Mouse (Mus musculus) MEL (cell line): ENCODE results near the gene Mcm9. TPM values are rescaled to one million over a fixed set of nuclear protein-coding genes. Genes with fewer than 3 reads are reported as not detected.
A peak's percentile ranks its signal among the peaks of the same experiment; 100 is the strongest.

ENCODE experiments used
- DNase-seq: peaks from one replicate; pipeline ENCODE4 v3.0.0; 2011; ENCODE audit warnings: low read depth, low spot score
- H3K27ac ChIP-seq: 2 replicates; pipeline ENCODE4 v1.5.1; 2012; ENCODE audit warnings: low read depth, mild to moderate bottlenecking, control low read depth, low read length, moderate library complexity; ENCODE audit not compliant: control insufficient read depth
- H3K27me3 ChIP-seq, 2 experiments: fragments of 150-350 bp in 1 of 2; sonication (generic) in 1 of 2; 2 replicates each; pipeline ENCODE4 v1.6.1; 2012; ENCODE audit warnings: low read length in 2 of 2, mild to moderate bottlenecking in 2 of 2, improper control_type of control experiment in 1 of 2, moderate library complexity in 1 of 2; ENCODE audit not compliant: insufficient read depth in 2 of 2, control insufficient read depth in 1 of 2
- H3K36me3 ChIP-seq, 2 experiments: 2 replicates each; pipeline ENCODE4 v1.6.1; 2012 to 2014; ENCODE audit warnings: low read length in 2 of 2, improper control_type of control experiment in 1 of 2, inconsistent platforms in 1 of 2, mild to moderate bottlenecking in 1 of 2; ENCODE audit not compliant: insufficient read depth in 2 of 2, control insufficient read depth in 1 of 2
- H3K4me1 ChIP-seq, 2 experiments: fragments of 150-350 bp in 1 of 2; sonication (generic) in 1 of 2; 2 replicates each; pipeline ENCODE4 v1.6.1; 2012; ENCODE audit warnings: low read length in 2 of 2, improper control_type of control experiment in 1 of 2, mild to moderate bottlenecking in 1 of 2; ENCODE audit not compliant: insufficient read depth in 2 of 2, control insufficient read depth in 1 of 2
- H3K4me3 ChIP-seq, 2 experiments: fragments of 150-350 bp in 1 of 2; sonication (generic) in 1 of 2; 2 replicates each; pipeline ENCODE4 v1.5.1; 2012; ENCODE audit warnings: low read depth in 2 of 2, low read length in 2 of 2, mild to moderate bottlenecking in 2 of 2, moderate library complexity in 2 of 2, control low read depth in 1 of 2, improper control_type of control experiment in 1 of 2; ENCODE audit not compliant: control insufficient read depth in 1 of 2, insufficient read depth in 1 of 2
- H3K79me2 ChIP-seq: 2 replicates; pipeline ENCODE4 v1.6.1; 2012; ENCODE audit warnings: mild to moderate bottlenecking, low read length, moderate library complexity; ENCODE audit not compliant: control insufficient read depth, poor library complexity, insufficient read depth
- H3K9ac ChIP-seq: 2 replicates; pipeline ENCODE4 v1.6.1; 2012; ENCODE audit warnings: low read depth, mild to moderate bottlenecking, control low read depth, low read length, moderate library complexity; ENCODE audit not compliant: control insufficient read depth, poor library complexity, severe bottlenecking
- H3K9me3 ChIP-seq: fragments of 150-350 bp; sonication (generic); replicated peaks from 2 replicates; pipeline ENCODE4 v1.6.1; 2012; ENCODE audit warnings: mild to moderate bottlenecking, low read length, improper control_type of control experiment, moderate library complexity; ENCODE audit not compliant: insufficient read depth
- CHD1 ChIP-seq: IDR thresholded peaks from 2 replicates; pipeline ENCODE4 v1.6.1; 2012; ENCODE audit warnings: low read depth, mild to moderate bottlenecking, inconsistent platforms, low read length, improper control_type of control experiment
- CHD2 ChIP-seq: IDR thresholded peaks from 2 replicates; pipeline ENCODE4 v1.6.1; 2011; ENCODE audit warnings: low read length, improper control_type of control experiment
- EP300 ChIP-seq, 2 experiments: IDR thresholded peaks; 2 replicates each; pipeline ENCODE4 v1.6.1; 2011; ENCODE audit warnings: improper control_type of control experiment in 2 of 2, low read length in 2 of 2, low read depth in 1 of 2, mild to moderate bottlenecking in 1 of 2
- ETS1 ChIP-seq: IDR thresholded peaks from 2 replicates; pipeline ENCODE4 v1.6.1; 2012; ENCODE audit warnings: low read depth, mild to moderate bottlenecking, inconsistent platforms, low read length, improper control_type of control experiment, moderate library complexity
- HCFC1 ChIP-seq: IDR thresholded peaks from 2 replicates; pipeline ENCODE4 v1.6.1; 2012; ENCODE audit warnings: low read depth, mild to moderate bottlenecking, inconsistent platforms, low read length, improper control_type of control experiment, moderate library complexity
- KAT2A ChIP-seq: conservative IDR thresholded peaks from 2 replicates; pipeline ENCODE4 v1.6.1; 2012; ENCODE audit warnings: low read depth, low read length, improper control_type of control experiment, inconsistent platforms
- MAFK ChIP-seq: IDR thresholded peaks from 2 replicates; pipeline ENCODE4 v1.6.1; 2011; ENCODE audit warnings: low read depth, mild to moderate bottlenecking, low read length, improper control_type of control experiment, borderline replicate concordance
- MAZ ChIP-seq: IDR thresholded peaks from 2 replicates; pipeline ENCODE4 v1.6.1; 2012; ENCODE audit warnings: low read depth, mild to moderate bottlenecking, inconsistent platforms, low read length, improper control_type of control experiment
- MYB ChIP-seq: IDR thresholded peaks from 2 replicates; pipeline ENCODE4 v1.6.1; 2011; ENCODE audit warnings: mild to moderate bottlenecking, low read depth, low read length, improper control_type of control experiment
- NRF1 ChIP-seq: IDR thresholded peaks from 2 replicates; pipeline ENCODE4 v1.6.1; 2014; ENCODE audit warnings: low read depth, mild to moderate bottlenecking, inconsistent platforms, low read length, improper control_type of control experiment, moderate library complexity; ENCODE audit not compliant: poor library complexity, insufficient read depth, severe bottlenecking
- POLR2A ChIP-seq, 2 experiments: IDR thresholded peaks; 2 replicates each; pipeline ENCODE4 v1.6.1; 2011 to 2012; ENCODE audit warnings: low read length in 2 of 2, mild to moderate bottlenecking in 2 of 2, control low read depth in 1 of 2, improper control_type of control experiment in 1 of 2, low read depth in 1 of 2, moderate library complexity in 1 of 2; ENCODE audit not compliant: control insufficient read depth in 1 of 2, insufficient read depth in 1 of 2, poor library complexity in 1 of 2
- POLR2AphosphoS5 ChIP-seq: IDR thresholded peaks from 2 replicates; pipeline ENCODE4 v1.6.1; 2012; ENCODE audit warnings: low read depth, borderline replicate concordance, mild to moderate bottlenecking, inconsistent platforms, low read length, moderate library complexity, mixed read lengths
- RAD21 ChIP-seq: IDR thresholded peaks from 2 replicates; pipeline ENCODE4 v1.6.1; 2011; ENCODE audit warnings: mild to moderate bottlenecking, low read depth, low read length, improper control_type of control experiment
- SIN3A ChIP-seq: IDR thresholded peaks from 2 replicates; pipeline ENCODE4 v1.6.1; 2012; ENCODE audit warnings: low read length, improper control_type of control experiment, inconsistent platforms
- SMC3 ChIP-seq: IDR thresholded peaks from 2 replicates; pipeline ENCODE4 v1.6.1; 2011; ENCODE audit warnings: low read depth, low read length, improper control_type of control experiment
- TBP ChIP-seq: IDR thresholded peaks from 2 replicates; pipeline ENCODE4 v1.8.0; 2011; ENCODE audit warnings: low read depth, low read length, improper control_type of control experiment
- UBTF ChIP-seq: IDR thresholded peaks from 2 replicates; pipeline ENCODE4 v1.6.1; 2012; ENCODE audit warnings: low read depth, mild to moderate bottlenecking, inconsistent platforms, low read length, improper control_type of control experiment, moderate library complexity, borderline replicate concordance; ENCODE audit not compliant: insufficient read depth
- USF2 ChIP-seq, 2 experiments: IDR thresholded peaks; 2 replicates each; pipeline ENCODE4 v1.6.1; 2011 to 2012; ENCODE audit warnings: improper control_type of control experiment in 2 of 2, low read length in 2 of 2, borderline replicate concordance in 1 of 2, inconsistent platforms in 1 of 2, low read depth in 1 of 2, mild to moderate bottlenecking in 1 of 2; ENCODE audit not compliant: insufficient read depth in 1 of 2
- ZNF384 ChIP-seq: IDR thresholded peaks from 2 replicates; pipeline ENCODE4 v1.6.1; 2012; ENCODE audit warnings: low read depth, mild to moderate bottlenecking, inconsistent platforms, low read length, improper control_type of control experiment
- polyA plus RNA-seq, 2 experiments: library from polyadenylated mRNA; stranded (reverse) in 1 of 2; unstranded in 1 of 2; fragments of >175 nt in 1 of 2; fragments of >200 nt in 1 of 2; gene quantifications; 2 replicates each; pipeline versions ENCODE4 v1.2.1 to v1.2.4; 2012; ENCODE audit warnings: low replicate concordance in 2 of 2, low read depth in 1 of 2; ENCODE audit not compliant: insufficient read length in 2 of 2, insufficient read depth in 1 of 2, missing spikeins in 1 of 2
- total RNA-seq: library from RNA; depleted of rRNA; stranded (reverse); fragments of 300-350 nt; gene quantifications from 2 replicates; pipeline ENCODE4 v1.2.3, GENCODE M21; 2012

Gene Mcm9
- total and polyA plus RNA-seq, 3 experiments: 5.3 to 12.6 TPM; not detected in 1

- Histone ChIP-seq H3K4me3 (no peak overlapping the region), H3K27ac (no peak overlapping the region), H3K4me1 (peaks cover 3 to 5% of the 10 kb centered on the region in 2 experiments), H3K27me3 (no peaks in the 10 kb centered on the region), H3K9me3 (no peaks in the 10 kb centered on the region), H3K79me2 (no peaks in the 10 kb centered on the region), H3K9ac (no peak overlapping the region), H3K36me3 (peaks cover 0 to 10% of the 10 kb centered on the region in 2 experiments; a peak in 2 of 4 replicates)
- no peak for TF ChIP-seq USF2 (IDR thresholded peaks at IDR 0.05; ENCODE audit: borderline replicate concordance in 1 of 2, insufficient read depth in 1 of 2, low read depth in 1 of 2, low read length in 2 of 2)
- TF ChIP-seq CHD2: no peak
- TF ChIP-seq SMC3: no peak
- TF ChIP-seq MAZ: no peak
- TF ChIP-seq MYB: no peak
- TF ChIP-seq UBTF: no peak
- no peak for TF ChIP-seq EP300 (IDR thresholded peaks at IDR 0.05; ENCODE audit: low read depth in 1 of 2, low read length in 2 of 2)
- no peak for TF ChIP-seq HCFC1
- no peak for TF ChIP-seq CHD1
- no peak for TF ChIP-seq TBP
- no peak for TF ChIP-seq POLR2A (IDR thresholded peaks at IDR 0.05; ENCODE audit: control insufficient read depth in 1 of 2, insufficient read depth in 1 of 2, low read depth in 1 of 2, low read length in 2 of 2, poor library complexity in 1 of 2)
- no peak for TF ChIP-seq RAD21
- no peak for TF ChIP-seq KAT2A
- TF ChIP-seq ETS1: no peak
- no peak for TF ChIP-seq SIN3A
- TF ChIP-seq, all 39 proteins: peak for 0
- no peak for DNase-seq
Measured at GRCm38 (mm10) chr10:53508676-53509075, 121.6 kb downstream of the Mcm9 start.

GRCm38 (mm10) chr10:53505526-53505925 is 124.7 kb downstream of the Mcm9 start:
- peak; percentile 68; the same call in 1 of the 2 replicates for TF ChIP-seq MAFK
- peak; percentile 55 for TF ChIP-seq ZNF384
- TF ChIP-seq NRF1: no peak
- TF ChIP-seq POLR2AphosphoS5: no peak
- no peak for TF ChIP-seq ETS1
- H3K4me1 ChIP-seq: peaks cover 6 to 8% of the 10 kb centered on the region in 2 experiments
- H3K36me3 ChIP-seq: peaks cover 0 to 11% of the 10 kb centered on the region in 2 experiments; a peak in 2 of 4 replicates
- DNase-seq: peak; percentile 54
- no peaks in the 10 kb centered on the region for H3K79me2 ChIP-seq
- H3K9me3 ChIP-seq: no peaks in the 10 kb centered on the region
- no peak overlapping the region for H3K4me3 ChIP-seq
- no peak overlapping the region for H3K9ac ChIP-seq
- H3K27ac ChIP-seq: no peak overlapping the region
- no peaks in the 10 kb centered on the region for H3K27me3 ChIP-seq
